Mouse (Mus musculus) forebrain, embryonic 11.5 days (tissue): ENCODE data around the gene Hnrnpab. TPM values are rescaled to one million over a fixed set of nuclear protein-coding genes. Genes with fewer than 3 reads are reported as not detected.

ENCODE experiments used
- ATAC-seq: fragments of 200-750 bp; cut with Nextera tagmentation; replicated peaks from 2 replicates; pipeline ENCODE4 v1.8.0; 2017; ENCODE audit warnings: moderate TSS enrichment; ENCODE audit not compliant: low FRiP score
- DNase-seq: peaks from one replicate; pipeline ENCODE4 v3.0.0-alpha.2; 2017; ENCODE audit warnings: low spot score
- H3K27ac ChIP-seq: fragments of 300-500 bp; sonication (generic); 2 replicates; pipeline ENCODE4 v1.5.1; 2014; ENCODE audit warnings: low read depth, low read length
- H3K27me3 ChIP-seq: fragments of 300-500 bp; sonication (generic); 2 replicates; pipeline ENCODE4 v1.6.1; 2014; ENCODE audit warnings: mild to moderate bottlenecking, low read length, mixed read lengths; ENCODE audit not compliant: control insufficient read depth, insufficient read depth
- H3K36me3 ChIP-seq: fragments of 300-500 bp; sonication (generic); 2 replicates; pipeline ENCODE4 v1.6.1; 2014; ENCODE audit warnings: mild to moderate bottlenecking, low read length, moderate library complexity, mixed read lengths; ENCODE audit not compliant: control insufficient read depth, insufficient read depth
- H3K4me1 ChIP-seq: fragments of 300-500 bp; sonication (generic); replicated peaks from 2 replicates; pipeline ENCODE4 v1.6.1; 2014; ENCODE audit warnings: low read length, mixed read lengths; ENCODE audit not compliant: control insufficient read depth, insufficient read depth
- H3K4me2 ChIP-seq: fragments of 300-500 bp; sonication (generic); 2 replicates; pipeline ENCODE4 v1.6.1; 2014; ENCODE audit warnings: low read depth, mild to moderate bottlenecking, low read length, moderate library complexity, mixed read lengths; ENCODE audit not compliant: severe bottlenecking
- H3K4me3 ChIP-seq: fragments of 300-500 bp; sonication (generic); 2 replicates; pipeline ENCODE4 v1.5.1; 2014; ENCODE audit warnings: low read depth, low read length
- H3K9ac ChIP-seq: fragments of 300-500 bp; sonication (generic); 2 replicates; pipeline ENCODE4 v1.6.1; 2014; ENCODE audit warnings: low read length
- H3K9me3 ChIP-seq: fragments of 300-500 bp; sonication (generic); 2 replicates; pipeline ENCODE4 v1.6.1; 2016; ENCODE audit warnings: low read length, mixed read lengths; ENCODE audit not compliant: control insufficient read depth
- WGBS: fragments of 180-500 bp; shearing (Covaris S2); extraction: QIAGEN DNeasy Blood & Tissue Kit; methylation state at CpG from one replicate; pipeline ENCODE4 v1.1.7; 2014; 5-methylcytosine and 5-hydroxymethylcytosine counted together
- polyA plus RNA-seq: library from polyadenylated mRNA; unstranded; fragments of >200 nt; fragmentation: Nextera tagmentation; extraction: Ambion mirVana; gene quantifications from 2 replicates; pipeline ENCODE4 v1.2.1, GENCODE M21; 2014

Gene Hnrnpab
- polyA plus RNA-seq, 1 experiment from 2014 or later, result 830 TPM

- DNase-seq, result no peak
- H3K4me3 ChIP-seq, result no peak overlapping the region
- no peaks in the 10 kb centered on the region for H3K9me3 ChIP-seq
- no peaks in the 10 kb centered on the region for H3K4me1 ChIP-seq
- H3K27ac ChIP-seq, result no peak overlapping the region
- H3K27me3 ChIP-seq, result no peaks in the 10 kb centered on the region
- H3K9ac ChIP-seq, result no peak overlapping the region
- H3K36me3 ChIP-seq, result no peaks in the 10 kb centered on the region
- WGBS, result 87% methylated on average over 1 of the region's 1 CpGs
- H3K4me2 ChIP-seq, result no peak overlapping the region
- no peak for ATAC-seq
Measured at GRCm38 (mm10) chr11:51563276-51563675, 43.4 kb downstream of the Hnrnpab start.

DNA sequence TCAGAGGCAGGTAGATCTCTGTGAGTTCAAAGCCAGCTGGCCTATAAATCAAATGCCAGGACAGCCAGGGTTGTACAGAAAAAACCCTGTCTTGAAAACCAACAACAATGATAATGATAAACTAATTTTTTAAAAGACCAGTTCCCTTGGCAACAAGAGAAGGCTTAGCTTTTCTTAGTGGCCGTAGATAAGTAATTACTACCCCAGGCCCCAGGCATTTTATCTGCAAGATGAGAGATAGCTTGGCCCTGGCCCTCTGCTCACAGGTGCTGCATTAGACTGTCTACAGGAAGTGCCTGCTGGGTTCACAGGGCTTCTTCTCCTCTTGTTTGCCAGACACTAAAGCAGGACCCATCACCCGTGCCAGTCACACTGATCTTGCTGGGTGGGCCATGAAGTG lies 51.6 kb downstream of the Hnrnpab start:
- Histone ChIP-seq H3K27ac (no peak overlapping the region), H3K4me1 (no peaks in the 10 kb centered on the region), H3K36me3 (no peaks in the 10 kb centered on the region), H3K9me3 (no peaks in the 10 kb centered on the region), H3K4me3 (no peak overlapping the region), H3K4me2 (no peak overlapping the region), H3K9ac (no peak overlapping the region), H3K27me3 (no peaks in the 10 kb centered on the region)
- 81% methylated on average over 2 of the region's 2 CpGs for WGBS
- ATAC-seq (no peak), DNase-seq (no peak)

- DNase-seq, result no peak
- Histone ChIP-seq H3K4me2 (no peak overlapping the region), H3K9me3 (no peaks in the 10 kb centered on the region), H3K36me3 (no peaks in the 10 kb centered on the region), H3K9ac (no peak overlapping the region), H3K27me3 (no peaks in the 10 kb centered on the region), H3K4me1 (no peaks in the 10 kb centered on the region), H3K27ac (no peak overlapping the region), H3K4me3 (no peak overlapping the region)
- no peak for ATAC-seq
- 79% methylated on average over 10 of the region's 10 CpGs for WGBS
Measured at GRCm38 (mm10) chr11:51554590-51554989, 52.1 kb downstream of the Hnrnpab start.

- no peak for ATAC-seq
- H3K27ac ChIP-seq, result no peak overlapping the region
- no peak for DNase-seq
Measured at GRCm38 (mm10) chr11:51552091-51552490, 54.6 kb downstream of the Hnrnpab start.

GRCm38 (mm10) chr11:51551253-51551652 lies 55.4 kb downstream of the Hnrnpab start:
- H3K9me3 ChIP-seq, result no peaks in the 10 kb centered on the region
- H3K4me1 ChIP-seq, result no peaks in the 10 kb centered on the region
- no peak overlapping the region for H3K9ac ChIP-seq
- H3K4me2 ChIP-seq, result no peak overlapping the region
- no peak for ATAC-seq
- no peaks in the 10 kb centered on the region for H3K36me3 ChIP-seq
- WGBS, result 90% methylated on average over 5 of the region's 5 CpGs
- no peak for DNase-seq
- H3K27ac ChIP-seq, result no peak overlapping the region
- H3K4me3 ChIP-seq, result no peak overlapping the region
- H3K27me3 ChIP-seq, result no peaks in the 10 kb centered on the region

More at GRCm38 (mm10) chr11:51552091-51552490, 54.6 kb downstream of the Hnrnpab start:
- Histone ChIP-seq H3K9ac (no peak overlapping the region), H3K9me3 (no peaks in the 10 kb centered on the region), H3K27me3 (no peaks in the 10 kb centered on the region), H3K4me2 (no peak overlapping the region), H3K4me1 (no peaks in the 10 kb centered on the region), H3K4me3 (no peak overlapping the region), H3K36me3 (no peaks in the 10 kb centered on the region)
- WGBS, result 67% methylated on average over 3 of the region's 3 CpGs

Other genes starting within 250 kb of the Hnrnpab start
- 14.9 and 16.7 TPM in 2 replicates for gene Phykpl, start 22.1 kb downstream of the Hnrnpab start, polyA plus RNA-seq
- 154 and 165 TPM in 2 replicates for gene Nhp2, start 12.9 kb upstream of the Hnrnpab start, polyA plus RNA-seq
- 40.4 and 47.8 TPM in 2 replicates for gene Rmnd5b, start 29.0 kb upstream of the Hnrnpab start, polyA plus RNA-seq
- 11.3 and 11.7 TPM in 2 replicates for gene N4bp3, start 44.0 kb upstream of the Hnrnpab start, polyA plus RNA-seq
- 0.97 and 1.1 TPM in 2 replicates for gene D930048N14Rik, start 44.1 kb upstream of the Hnrnpab start, polyA plus RNA-seq
- 75.6 and 94.9 TPM in 2 replicates for gene 0610009B22Rik, start 82.0 kb upstream of the Hnrnpab start, polyA plus RNA-seq
- 15.2 and 18.5 TPM in 2 replicates for gene Sec24a, start 156.8 kb upstream of the Hnrnpab start, polyA plus RNA-seq
- gene Sar1b, start 156.8 kb upstream of the Hnrnpab start, polyA plus RNA-seq, result 113 and 116 TPM in 2 replicates